ENCODE assay signal across 26 mouse cellular contexts in the genomic region with DNA sequence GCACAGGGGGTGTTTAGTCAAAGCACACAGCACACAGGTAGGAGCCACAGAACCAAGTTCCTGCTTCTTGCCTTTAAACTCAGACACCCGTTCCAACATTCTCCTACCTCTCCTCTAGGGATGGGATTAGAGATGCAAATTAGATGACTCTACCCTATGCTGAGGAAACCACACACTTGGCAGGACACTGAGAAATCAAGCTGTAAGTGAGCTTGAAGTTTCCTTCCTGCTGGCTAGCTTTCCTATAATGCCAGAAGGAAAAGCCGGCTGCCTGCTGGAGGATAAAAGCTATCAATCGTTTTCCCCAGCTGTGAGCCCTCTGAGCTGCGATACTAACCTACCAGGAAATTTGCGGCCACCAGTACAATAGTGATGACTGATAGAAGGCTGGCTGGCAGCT.
DNase-seq lines count a peak whose midpoint lies in the region; ATAC-seq and TF ChIP-seq lines count a peak whose summit lies in the region.
"Had no signal": no experiment of that assay in that cellular context is flagged by ENCODE, and none has a peak within 500 bp of the region (broad histone marks: within the 10 kb centered on the region; RNA-seq: fewer than 3 reads in every experiment).

No protein-coding gene starts in this region.

- DNase-seq in forebrain, embryonic 11.5 days (ENCODE audit: low spot score), result no peak
- peak; percentile 1 to 21 for DNase-seq in layer of hippocampus, adult 18-20 months (ENCODE audit: low spot score in 2 of 2)
- no peak for DNase-seq in layer of hippocampus, postnatal 10 days (ENCODE audit: low spot score in 2 of 2)
- peak; percentile 17 for DNase-seq in right cerebral cortex, adult 18-20 months
- no peak for DNase-seq in right cerebral cortex, adult 2 months (ENCODE audit: low spot score in 2 of 2)
- peak; percentile 68 for DNase-seq in brain, embryonic 14.5 days (ENCODE audit: low read depth)
- DNase-seq in kidney, postnatal 14 days, result no peak
- DNase-seq: adrenal gland, adult 8-10 months; B cell, adult 2 months; cerebellum, adult 2 months; gastrocnemius, postnatal 36 days; heart, adult 2 months; heart, postnatal 14 days; kidney, adult 2 months; lung, postnatal 10 days; thymus, postnatal 14 days had no signal

- H3K4me1 ChIP-seq in forebrain, embryonic 15.5 days, result peaks cover 9% of the 10 kb centered on the region
- no peaks in the 10 kb centered on the region for H3K4me1 ChIP-seq in forebrain, embryonic 11.5 days (replicated peaks; ENCODE audit: control insufficient read depth, insufficient read depth, low read length)
- H3K4me1 ChIP-seq: heart, embryonic 13.5 days had no signal

- no peak overlapping the region for H3K9ac ChIP-seq in forebrain, embryonic 15.5 days (replicated peaks)
- H3K9ac ChIP-seq in forebrain, embryonic 11.5 days (ENCODE audit: low read length), result no peak overlapping the region
- H3K9ac ChIP-seq: heart, embryonic 13.5 days; hindbrain, embryonic 13.5 days; midbrain, embryonic 13.5 days; neural tube, embryonic 13.5 days had no signal

- no peak overlapping the region for H3K4me2 ChIP-seq in forebrain, embryonic 15.5 days (replicated peaks)
- no peak overlapping the region for H3K4me2 ChIP-seq in forebrain, embryonic 11.5 days (ENCODE audit: low read depth, low read length, severe bottlenecking)
- H3K4me2 ChIP-seq: heart, embryonic 13.5 days; hindbrain, embryonic 13.5 days; midbrain, embryonic 13.5 days; neural tube, embryonic 13.5 days had no signal

- H3K27ac ChIP-seq in forebrain, embryonic 15.5 days (replicated peaks), result no peak overlapping the region
- no peak overlapping the region for H3K27ac ChIP-seq in forebrain, embryonic 11.5 days (ENCODE audit: low read depth, low read length)
- H3K27ac ChIP-seq: heart, adult 2 months; heart, embryonic 13.5 days; hindbrain, embryonic 13.5 days; kidney, postnatal 0 days; midbrain, embryonic 13.5 days; neural tube, embryonic 13.5 days had no signal

- no peaks in the 10 kb centered on the region for H3K27me3 ChIP-seq in forebrain, embryonic 15.5 days
- no peaks in the 10 kb centered on the region for H3K27me3 ChIP-seq in forebrain, embryonic 11.5 days (ENCODE audit: control insufficient read depth, insufficient read depth, low read length)
- H3K27me3 ChIP-seq: CH12.LX; hindbrain, embryonic 13.5 days; midbrain, embryonic 13.5 days; neural tube, embryonic 13.5 days had no signal

- no peaks in the 10 kb centered on the region for H3K9me3 ChIP-seq in forebrain, embryonic 15.5 days
- H3K9me3 ChIP-seq in forebrain, embryonic 11.5 days (ENCODE audit: control insufficient read depth, low read length), result no peaks in the 10 kb centered on the region
- H3K9me3 ChIP-seq: heart, embryonic 13.5 days; hindbrain, embryonic 13.5 days; midbrain, embryonic 13.5 days; neural tube, embryonic 13.5 days had no signal

- H3K4me3 ChIP-seq in forebrain, embryonic 15.5 days, result no peak overlapping the region
- H3K4me3 ChIP-seq in forebrain, embryonic 11.5 days (ENCODE audit: low read depth, low read length), result no peak overlapping the region
- H3K4me3 ChIP-seq: heart, adult 2 months; heart, embryonic 13.5 days; hindbrain, embryonic 13.5 days; midbrain, embryonic 13.5 days; myocyte; neural tube, embryonic 13.5 days had no signal

- no peaks in the 10 kb centered on the region for H3K36me3 ChIP-seq in forebrain, embryonic 15.5 days
- H3K36me3 ChIP-seq in forebrain, embryonic 11.5 days (ENCODE audit: control insufficient read depth, insufficient read depth, low read length), result no peaks in the 10 kb centered on the region
- H3K36me3 ChIP-seq: G1E; heart, embryonic 13.5 days; hindbrain, embryonic 13.5 days; midbrain, embryonic 13.5 days; neural tube, embryonic 13.5 days had no signal

- no peak for TF ChIP-seq CTCF in brain, embryonic 14.5 days (IDR thresholded peaks at IDR 0.05; ENCODE audit: borderline replicate concordance, extremely low read depth, insufficient read depth, insufficient read length)

- 0 out of 2 replicates have a peak, but pooled peaks have one; percentile 13 for ATAC-seq in forebrain, embryonic 15.5 days (replicated peaks)
- no peak for ATAC-seq in forebrain, embryonic 11.5 days (replicated peaks; ENCODE audit: low FRiP score)
- ATAC-seq: activated CD4-positive, CD25-positive, alpha-beta regulatory T cell, adult 4 months; midbrain, embryonic 13.5 days had no signal

- no peak for TF ChIP-seq POLR2A in brain, embryonic 14.5 days (IDR thresholded peaks at IDR 0.05; ENCODE audit: borderline replicate concordance, extremely low read depth, insufficient read depth, insufficient read length, poor library complexity, severe bottlenecking)

- WGBS in forebrain, embryonic 15.5 days, result 8% methylated on average over 5 of the region's 5 CpGs
- WGBS in forebrain, embryonic 11.5 days, result 42% methylated on average over 5 of the region's 5 CpGs

Comparison
In these comparisons a context has a peak if more than half of its experiments do, and no peak if none do; other contexts are left out.
1. DNase-seq: peak in layer of hippocampus, adult 18-20 months (2 of 2), right cerebral cortex, adult 18-20 months (single experiment) and brain, embryonic 14.5 days (single experiment); none in forebrain, embryonic 11.5 days (single experiment), layer of hippocampus, postnatal 10 days (0 of 2), right cerebral cortex, adult 2 months (0 of 2) and kidney, postnatal 14 days (single experiment).